Mouse (Mus musculus) limb, embryonic 10.5 days (tissue): ENCODE data around the gene Hoxc10. TPM values are rescaled to one million over a fixed set of nuclear protein-coding genes. Genes with fewer than 3 reads are reported as not detected.

Experiments
- DNase-seq: peaks from one replicate; pipeline ENCODE4 v3.0.0-alpha.2; 2017; ENCODE audit warnings: low spot score
- H3K27ac ChIP-seq: fragments of 300-500 bp; sonication (generic); 2 replicates; pipeline ENCODE4 v1.5.1; 2016; ENCODE audit warnings: mild to moderate bottlenecking
- H3K27me3 ChIP-seq: fragments of 300-500 bp; sonication (generic); 2 replicates; pipeline ENCODE4 v1.6.1; 2016; ENCODE audit warnings: low read depth, mild to moderate bottlenecking; ENCODE audit not compliant: poor library complexity, severe bottlenecking
- H3K36me3 ChIP-seq: fragments of 300-500 bp; sonication (generic); 2 replicates; pipeline ENCODE4 v1.6.1; 2016; ENCODE audit warnings: mild to moderate bottlenecking, moderate library complexity
- H3K4me1 ChIP-seq: fragments of 300-500 bp; sonication (generic); 2 replicates; pipeline ENCODE4 v1.6.1; 2016
- H3K4me3 ChIP-seq: fragments of 300-500 bp; sonication (generic); 2 replicates; pipeline ENCODE4 v1.5.1; 2016; ENCODE audit warnings: mild to moderate bottlenecking, moderate library complexity
- H3K9me3 ChIP-seq: fragments of 300-500 bp; sonication (generic); replicated peaks from 2 replicates; pipeline ENCODE4 v1.6.1; 2016; ENCODE audit warnings: mild to moderate bottlenecking
- WGBS: fragments of 180-500 bp; shearing (Covaris S2); methylation state at CpG from one replicate; pipeline ENCODE4 v1.1.7; 2016; 5-methylcytosine and 5-hydroxymethylcytosine counted together
- polyA plus RNA-seq: library from polyadenylated mRNA; unstranded; fragments of >200 nt; fragmentation: Nextera tagmentation; extraction: Ambion mirVana; gene quantifications from 2 replicates; pipeline ENCODE4 v1.2.1, GENCODE M21; 2016

The Hoxc10 gene
- polyA plus RNA-seq, 1 experiment from 2014 or later, result 51.4 TPM

- 2% methylated on average over 26 of the region's 26 CpGs for WGBS
- Histone ChIP-seq H3K36me3 (no peaks in the 10 kb centered on the region), H3K27ac (peak overlapping the region; percentile 93), H3K27me3 (peaks cover 100% of the 10 kb centered on the region), H3K4me3 (peak overlapping the region; percentile 58), H3K4me1 (peaks cover 48% of the 10 kb centered on the region), H3K9me3 (no peaks in the 10 kb centered on the region)
- peak; percentile 71 for DNase-seq
Observed at GRCm38 (mm10) chr15:102965003-102965891, 1.3 kb upstream of the Hoxc10 start.

GRCm38 (mm10) chr15:102965892-102966775 lies 462 bp upstream of the Hoxc10 start:
- WGBS, result 1% methylated on average over 30 of the region's 30 CpGs
- Histone ChIP-seq H3K36me3 (no peaks in the 10 kb centered on the region), H3K27ac (peak overlapping the region; percentile 93), H3K27me3 (peaks cover 100% of the 10 kb centered on the region), H3K4me1 (peaks cover 41% of the 10 kb centered on the region), H3K4me3 (peak overlapping the region; percentile 58), H3K9me3 (no peaks in the 10 kb centered on the region)
- peak; percentile 99 for DNase-seq

GRCm38 (mm10) chr15:102967312-102967510 lies 615 bp downstream of the Hoxc10 start, which contains the start of gene Hoxc5:
Gene Hoxc5, plus strand, starts transcription at chr15:102967443.
- Histone ChIP-seq H3K27me3 (peaks cover 100% of the 10 kb centered on the region), H3K4me3 (peak within 1 kb of the TSS; percentile 58), H3K9me3 (no peaks in the 10 kb centered on the region), H3K36me3 (no peaks in the 10 kb centered on the region), H3K27ac (peak within 1 kb of the TSS; percentile 93), H3K4me1 (peaks cover 39% of the 10 kb centered on the region)
- WGBS, result 3% methylated on average over 12 of the region's 12 CpGs
- DNase-seq, result no peak

- WGBS, result 1% methylated on average over 34 of the region's 34 CpGs
- Histone ChIP-seq H3K36me3 (no peaks in the 10 kb centered on the region), H3K27me3 (peaks cover 100% of the 10 kb centered on the region), H3K27ac (peak overlapping the region; percentile 93), H3K4me1 (peaks cover 43% of the 10 kb centered on the region), H3K4me3 (peak overlapping the region; percentile 58), H3K9me3 (no peaks in the 10 kb centered on the region)
- no peak for DNase-seq
Observed at GRCm38 (mm10) chr15:102967511-102968397, 1.2 kb downstream of the Hoxc10 start.

DNA sequence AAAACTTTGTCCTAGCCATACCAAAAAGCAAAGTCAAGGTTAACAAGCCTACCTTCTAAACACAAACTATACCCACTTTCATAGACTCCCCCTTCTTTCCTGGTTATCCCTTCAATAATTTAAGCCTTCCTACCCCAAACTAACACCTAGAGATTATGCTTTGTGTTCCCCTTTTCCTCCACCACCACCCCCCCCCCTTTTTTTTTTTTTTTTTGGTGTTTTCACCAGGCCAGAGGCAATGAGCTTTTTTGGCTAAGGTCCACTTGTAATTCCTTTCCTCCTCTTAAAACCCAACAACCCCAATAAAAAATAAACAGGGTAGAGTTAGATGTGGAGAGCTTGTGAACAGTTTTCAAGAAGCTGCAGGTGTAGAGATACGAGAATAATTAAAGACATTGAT lies 2.7 kb downstream of the Hoxc10 start:
- H3K36me3 ChIP-seq, result no peaks in the 10 kb centered on the region

DNA sequence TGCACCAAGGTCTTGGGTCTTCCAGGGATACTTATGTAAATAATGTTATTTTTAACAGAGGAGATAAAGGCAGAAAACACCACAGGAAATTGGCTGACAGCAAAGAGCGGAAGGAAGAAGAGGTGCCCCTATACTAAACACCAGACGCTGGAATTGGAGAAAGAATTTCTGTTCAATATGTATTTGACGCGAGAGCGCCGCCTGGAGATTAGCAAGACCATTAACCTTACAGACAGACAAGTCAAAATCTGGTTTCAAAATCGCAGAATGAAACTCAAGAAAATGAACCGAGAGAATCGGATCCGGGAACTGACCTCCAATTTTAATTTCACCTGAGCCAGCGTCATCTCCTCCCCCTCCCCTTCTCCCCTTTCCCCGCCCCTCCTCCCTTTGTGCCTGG lies 4.1 kb downstream of the Hoxc10 start:
- Histone ChIP-seq H3K27ac (peak overlapping the region; percentile 33; the same call in 1 of the 2 replicates), H3K4me3 (peak overlapping the region; percentile 29), H3K36me3 (no peaks in the 10 kb centered on the region), H3K9me3 (no peaks in the 10 kb centered on the region), H3K4me1 (peaks cover 37% of the 10 kb centered on the region), H3K27me3 (peaks cover 100% of the 10 kb centered on the region)
- no peak for DNase-seq
- WGBS, result under 1% methylated on average over 12 of the region's 12 CpGs

More for the DNA sequence above, 2.7 kb downstream of the Hoxc10 start:
- H3K4me3 ChIP-seq, result peak overlapping the region; percentile 58; the same call in 1 of the 2 replicates
- WGBS, result 35% methylated on average over 1 of the region's 1 CpGs
- peak overlapping the region; percentile 93 for H3K27ac ChIP-seq
- no peak for DNase-seq
- peaks cover 100% of the 10 kb centered on the region for H3K27me3 ChIP-seq
- H3K4me1 ChIP-seq, result peaks cover 38% of the 10 kb centered on the region
- no peaks in the 10 kb centered on the region for H3K9me3 ChIP-seq

GRCm38 (mm10) chr15:102972254-102972653 lies 5.7 kb downstream of the Hoxc10 start:
- H3K4me3 ChIP-seq, result peak overlapping the region; percentile 46
- no peaks in the 10 kb centered on the region for H3K36me3 ChIP-seq
- 1% methylated on average over 21 of the region's 21 CpGs for WGBS
- no peak for DNase-seq
- peaks cover 100% of the 10 kb centered on the region for H3K27me3 ChIP-seq
- H3K4me1 ChIP-seq, result peaks cover 40% of the 10 kb centered on the region
- H3K9me3 ChIP-seq, result no peaks in the 10 kb centered on the region
- peak overlapping the region; percentile 79 for H3K27ac ChIP-seq

GRCm38 (mm10) chr15:102972753-102973152 lies 6.2 kb downstream of the Hoxc10 start:
- 2% methylated on average over 6 of the region's 6 CpGs for WGBS
- DNase-seq, result no peak
- H3K4me1 ChIP-seq, result peaks cover 39% of the 10 kb centered on the region
- peak overlapping the region; percentile 46 for H3K4me3 ChIP-seq
- H3K9me3 ChIP-seq, result no peaks in the 10 kb centered on the region
- no peaks in the 10 kb centered on the region for H3K36me3 ChIP-seq
- H3K27me3 ChIP-seq, result peaks cover 100% of the 10 kb centered on the region
- peak overlapping the region; percentile 79 for H3K27ac ChIP-seq

DNA sequence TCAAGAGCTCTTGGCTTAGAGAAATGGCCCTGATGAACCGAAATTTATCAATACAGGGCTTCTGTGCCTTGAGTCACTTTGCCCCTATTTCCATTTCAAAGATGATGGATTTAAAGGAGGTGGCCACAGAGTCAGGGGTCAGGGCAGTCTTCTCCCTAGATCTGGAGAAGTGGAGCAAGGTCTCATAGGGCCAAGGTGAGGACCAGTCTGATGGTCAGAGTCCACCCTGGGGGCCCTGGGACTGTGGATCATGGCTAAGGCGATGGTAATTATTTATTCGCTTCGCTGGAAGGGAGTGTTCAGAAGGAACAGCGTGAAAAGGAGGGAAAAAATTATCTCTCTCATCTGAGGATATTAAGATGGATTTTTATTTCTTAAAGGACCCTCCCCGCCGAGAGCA lies 8.4 kb downstream of the Hoxc10 start:
- no peak for DNase-seq
- H3K27me3 ChIP-seq, result peaks cover 100% of the 10 kb centered on the region
- H3K9me3 ChIP-seq, result no peaks in the 10 kb centered on the region
- no peaks in the 10 kb centered on the region for H3K36me3 ChIP-seq
- 4% methylated on average over 7 of the region's 7 CpGs for WGBS
- peak overlapping the region; percentile 80 for H3K27ac ChIP-seq
- peaks cover 59% of the 10 kb centered on the region for H3K4me1 ChIP-seq
- H3K4me3 ChIP-seq, result peak overlapping the region; percentile 49

GRCm38 (mm10) chr15:102975688-102976111 lies 9.1 kb downstream of the Hoxc10 start:
- no peaks in the 10 kb centered on the region for H3K36me3 ChIP-seq
- peak; percentile 76 for DNase-seq
- under 1% methylated on average over 21 of the region's 21 CpGs for WGBS

DNA sequence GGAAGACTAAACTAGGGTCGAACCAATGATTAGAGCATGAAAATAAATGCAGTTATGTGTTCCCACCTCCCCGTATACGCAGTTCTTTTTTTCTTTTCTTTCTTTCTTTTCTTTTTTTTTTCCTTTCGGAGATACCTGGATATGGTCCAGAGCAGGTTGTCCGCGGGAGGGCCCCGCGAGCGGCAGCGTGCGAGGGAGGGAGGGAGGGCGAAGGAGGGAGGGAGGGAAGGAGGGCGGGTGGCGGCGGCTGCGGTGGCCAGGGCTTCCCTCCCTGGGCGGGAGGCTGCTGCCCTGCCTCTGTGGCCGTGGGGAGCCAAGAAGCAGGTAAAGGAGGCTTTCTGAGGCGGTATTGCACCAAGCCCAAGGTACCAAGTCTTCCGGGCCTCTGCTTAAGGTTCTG lies 9.6 kb downstream of the Hoxc10 start, which contains the start of gene Hoxc9:
Hoxc9 (plus strand) TSS at position 269 of the 400 bp plus-strand sequence.
- no peaks in the 10 kb centered on the region for H3K36me3 ChIP-seq
- DNase-seq, result no peak
- peaks cover 68% of the 10 kb centered on the region for H3K4me1 ChIP-seq
- peak within 1 kb of the TSS; percentile 80 for H3K27ac ChIP-seq
- WGBS, result 1% methylated on average over 19 of the region's 20 CpGs
- H3K9me3 ChIP-seq, result no peaks in the 10 kb centered on the region
- peaks cover 100% of the 10 kb centered on the region for H3K27me3 ChIP-seq
- H3K4me3 ChIP-seq, result peak within 1 kb of the TSS; percentile 49

More at GRCm38 (mm10) chr15:102975688-102976111, 9.1 kb downstream of the Hoxc10 start:
- Histone ChIP-seq H3K27ac (peak overlapping the region; percentile 80), H3K27me3 (peaks cover 100% of the 10 kb centered on the region), H3K9me3 (no peaks in the 10 kb centered on the region), H3K4me3 (peak overlapping the region; percentile 49), H3K4me1 (peaks cover 65% of the 10 kb centered on the region)
